Mouse (Mus musculus) midbrain, embryonic 10.5 days (tissue): ENCODE results near the gene Prkag2. TPM values are rescaled to one million over a fixed set of nuclear protein-coding genes. Genes with fewer than 3 reads are reported as not detected.
A peak's percentile ranks its signal among the peaks of the same experiment; 100 is the strongest.
"Not testable (repeated sequence)": the region's sequence is repeated elsewhere in the genome, so short reads cannot be mapped to it uniquely, and the experiment has no call there.

Experiments
- DNase-seq: peaks from one replicate; pipeline ENCODE4 v3.0.0-alpha.2; 2017; ENCODE audit warnings: low spot score
- H3K27ac ChIP-seq: fragments of 300-500 bp; sonication (generic); replicated peaks from 2 replicates; pipeline ENCODE4 v1.5.1; 2016; ENCODE audit warnings: mild to moderate bottlenecking
- H3K27me3 ChIP-seq: fragments of 300-500 bp; sonication (generic); 2 replicates; pipeline ENCODE4 v1.6.1; 2016; ENCODE audit warnings: low read depth, mild to moderate bottlenecking; ENCODE audit not compliant: poor library complexity, severe bottlenecking
- H3K36me3 ChIP-seq: fragments of 300-500 bp; sonication (generic); 2 replicates; pipeline ENCODE4 v1.6.1; 2016; ENCODE audit warnings: mild to moderate bottlenecking, moderate library complexity
- H3K4me1 ChIP-seq: fragments of 300-500 bp; sonication (generic); 2 replicates; pipeline ENCODE4 v1.6.1; 2016
- H3K4me3 ChIP-seq: fragments of 300-500 bp; sonication (generic); 2 replicates; pipeline ENCODE4 v1.5.1; 2016; ENCODE audit warnings: mild to moderate bottlenecking, moderate library complexity
- H3K9me3 ChIP-seq: fragments of 300-500 bp; sonication (generic); replicated peaks from 2 replicates; pipeline ENCODE4 v1.6.1; 2016; ENCODE audit warnings: mild to moderate bottlenecking
- WGBS: fragments of 180-500 bp; shearing (Covaris S2); methylation state at CpG from one replicate; pipeline ENCODE4 v1.1.7; 2016; 5-methylcytosine and 5-hydroxymethylcytosine counted together
- polyA plus RNA-seq: library from polyadenylated mRNA; unstranded; fragments of >200 nt; fragmentation: Nextera tagmentation; extraction: Ambion mirVana; gene quantifications from 2 replicates; pipeline ENCODE4 v1.2.1, GENCODE M21; 2016

Prkag2 gene
- polyA plus RNA-seq, 1 experiment from 2014 or later: 48.7 TPM

DNA sequence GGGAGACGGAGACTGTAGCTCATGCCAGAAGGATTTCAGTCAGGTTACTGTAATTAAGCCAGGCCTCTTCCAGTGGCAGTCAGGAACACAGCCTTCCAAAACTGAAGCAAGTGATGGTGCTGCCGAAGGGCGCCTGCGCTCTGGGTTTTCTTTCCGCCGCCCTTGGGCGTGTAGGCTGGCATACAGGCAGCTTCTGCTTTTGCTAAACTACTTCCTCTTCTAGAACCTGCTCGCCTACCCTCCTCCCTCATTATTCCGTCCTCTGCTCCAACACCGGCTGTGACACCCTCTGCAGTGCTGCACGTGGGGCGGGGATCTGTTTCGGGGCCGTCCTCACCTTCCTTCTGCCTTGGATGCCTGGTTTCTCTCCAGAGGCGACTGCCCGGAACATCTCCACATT lies 18.9 kb downstream of the Prkag2 start:
- WGBS: 76% methylated on average over 16 of the region's 16 CpGs

DNA sequence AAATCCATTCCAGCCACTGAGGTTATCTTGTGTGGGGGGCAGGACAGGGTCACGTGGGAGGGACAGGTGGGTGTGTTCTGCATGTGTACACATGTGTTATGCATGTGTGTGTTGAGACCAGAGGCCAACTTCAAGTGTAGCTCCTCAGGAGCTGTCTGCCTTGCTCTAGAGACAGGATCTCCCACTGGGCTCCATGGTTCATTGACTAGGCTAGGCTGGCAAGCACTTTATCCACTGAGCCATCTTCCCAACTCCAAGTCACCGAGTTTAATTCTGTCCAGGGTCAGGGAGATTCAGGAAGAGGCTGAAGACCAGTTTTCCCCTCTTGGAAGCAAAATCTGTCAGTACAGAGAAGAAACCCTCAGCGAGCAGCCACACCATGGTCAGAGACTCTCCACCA lies 19.4 kb downstream of the Prkag2 start:
- WGBS: 81% methylated on average over 3 of the region's 3 CpGs
- Histone ChIP-seq H3K27me3 (no peaks in the 10 kb centered on the region), H3K36me3 (no peaks in the 10 kb centered on the region), H3K9me3 (no peaks in the 10 kb centered on the region), H3K27ac (no peak overlapping the region), H3K4me3 (no peak overlapping the region), H3K4me1 (peaks cover 5% of the 10 kb centered on the region; the same call in 1 of the 2 replicates)
- no peak for DNase-seq

More for the DNA sequence above, 18.9 kb downstream of the Prkag2 start:
- H3K27ac ChIP-seq: no peak overlapping the region
- H3K9me3 ChIP-seq: no peaks in the 10 kb centered on the region
- no peaks in the 10 kb centered on the region for H3K27me3 ChIP-seq
- H3K36me3 ChIP-seq: no peaks in the 10 kb centered on the region
- DNase-seq: no peak
- no peak overlapping the region for H3K4me3 ChIP-seq
- peaks cover 5% of the 10 kb centered on the region; the same call in 1 of the 2 replicates for H3K4me1 ChIP-seq

DNA sequence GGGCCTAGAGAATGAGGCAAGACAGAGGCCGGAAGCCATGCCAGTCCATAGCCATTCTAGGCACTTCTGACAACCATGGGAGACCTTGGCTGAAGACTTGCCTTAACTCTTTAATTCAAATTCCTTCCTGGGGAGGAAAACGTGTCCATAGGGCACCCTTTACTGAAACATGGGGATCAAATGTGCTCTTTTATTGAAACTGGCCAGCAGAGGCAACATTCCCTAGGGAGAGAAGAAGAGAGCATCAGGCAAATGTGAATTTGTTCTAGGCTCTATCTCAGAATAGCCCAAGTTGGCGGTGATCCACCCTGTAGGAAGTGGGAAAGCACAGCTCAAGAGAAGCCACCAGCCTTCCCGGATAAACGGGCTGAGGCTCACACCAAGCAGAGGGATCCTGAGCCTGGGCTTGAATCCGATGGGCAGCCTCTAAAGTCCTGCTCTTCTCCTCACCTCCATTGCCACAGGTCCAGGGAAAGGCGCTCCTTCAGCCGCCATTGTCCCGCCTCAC lies 19.9 kb downstream of the Prkag2 start:
- DNase-seq: no peak
- H3K27ac ChIP-seq: no peak overlapping the region

DNA sequence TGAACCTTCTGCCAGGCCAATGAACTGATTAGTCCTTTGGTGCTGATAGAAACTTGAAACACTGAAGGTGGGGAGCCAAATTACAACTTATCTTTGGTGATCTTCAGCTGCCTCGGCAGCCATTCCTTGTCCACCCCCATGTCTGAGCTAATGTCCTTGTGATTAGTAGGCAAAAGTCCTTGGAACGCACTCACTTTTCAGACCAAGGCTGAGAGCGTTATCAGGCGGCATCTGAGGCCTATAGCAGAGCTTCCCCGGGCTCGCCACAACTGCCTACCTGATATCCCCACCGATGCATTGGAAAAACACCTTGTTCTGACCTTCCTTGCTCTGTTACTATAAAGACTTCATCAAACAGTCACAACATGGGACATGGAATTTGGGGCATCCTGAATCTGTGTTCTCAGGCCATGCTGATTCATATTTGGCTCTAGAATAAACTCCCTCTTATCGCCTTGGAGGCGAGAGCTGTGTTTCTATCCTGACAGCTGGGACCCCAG lies 20.6 kb downstream of the Prkag2 start:
- WGBS: 93% methylated on average over 9 of the region's 9 CpGs
- no peak for DNase-seq
- no peak overlapping the region for H3K27ac ChIP-seq

More for the DNA sequence above, 19.9 kb downstream of the Prkag2 start:
- Histone ChIP-seq H3K36me3 (no peaks in the 10 kb centered on the region), H3K4me1 (peaks cover 5% of the 10 kb centered on the region; the same call in 1 of the 2 replicates), H3K9me3 (no peaks in the 10 kb centered on the region), H3K27me3 (no peaks in the 10 kb centered on the region), H3K4me3 (no peak overlapping the region)
- WGBS: 96% methylated on average over 9 of the region's 9 CpGs

DNA sequence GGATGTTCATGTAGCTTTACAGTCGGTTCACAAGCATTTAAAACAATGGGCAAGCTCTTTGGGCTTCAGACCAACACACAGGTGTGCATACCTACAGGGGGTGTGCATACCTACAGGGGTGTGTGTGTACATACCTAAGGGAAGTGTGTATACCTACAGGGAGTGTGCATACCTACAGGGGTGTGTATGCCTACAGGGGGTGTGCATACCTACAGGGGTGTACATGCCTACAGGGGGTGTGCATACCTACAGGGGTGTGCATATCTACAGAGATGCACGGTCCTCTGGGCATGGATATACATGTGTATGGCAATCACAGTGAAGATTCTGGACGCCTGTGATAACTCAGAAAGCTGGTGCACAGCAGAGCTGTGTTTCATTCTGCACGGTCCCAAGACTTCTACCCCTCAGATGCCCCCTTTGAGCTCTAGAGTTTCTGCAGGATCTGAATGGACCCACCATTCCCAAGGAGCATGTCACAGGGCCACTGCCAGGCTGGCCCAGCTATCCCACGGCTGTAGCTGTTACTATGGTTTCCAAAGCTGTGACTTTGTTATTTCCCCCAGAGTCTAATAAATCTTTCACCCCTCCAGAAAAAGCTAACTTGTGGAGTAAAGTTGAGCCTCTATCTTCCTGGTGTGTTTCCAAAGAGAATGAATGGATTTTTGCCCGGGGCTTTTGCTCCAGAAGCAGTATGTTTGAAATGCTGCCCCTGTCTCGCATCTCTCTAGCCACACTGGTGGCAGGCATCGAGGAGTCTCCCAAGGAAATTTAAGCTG lies 22.4 kb downstream of the Prkag2 start:
- Histone ChIP-seq H3K4me1 (peaks cover 5% of the 10 kb centered on the region; the same call in 1 of the 2 replicates), H3K27me3 (no peaks in the 10 kb centered on the region), H3K4me3 (no peak overlapping the region), H3K27ac (0 out of 2 replicates have a peak overlapping the region, but pooled peaks have one; percentile 17), H3K9me3 (no peaks in the 10 kb centered on the region), H3K36me3 (no peaks in the 10 kb centered on the region)
- WGBS: 77% methylated on average over 8 of the region's 8 CpGs
- DNase-seq: no peak

More for the DNA sequence above, 20.6 kb downstream of the Prkag2 start:
- no peak overlapping the region for H3K4me3 ChIP-seq
- H3K4me1 ChIP-seq: peaks cover 5% of the 10 kb centered on the region; the same call in 1 of the 2 replicates
- no peaks in the 10 kb centered on the region for H3K36me3 ChIP-seq
- no peaks in the 10 kb centered on the region for H3K9me3 ChIP-seq
- no peaks in the 10 kb centered on the region for H3K27me3 ChIP-seq

DNA sequence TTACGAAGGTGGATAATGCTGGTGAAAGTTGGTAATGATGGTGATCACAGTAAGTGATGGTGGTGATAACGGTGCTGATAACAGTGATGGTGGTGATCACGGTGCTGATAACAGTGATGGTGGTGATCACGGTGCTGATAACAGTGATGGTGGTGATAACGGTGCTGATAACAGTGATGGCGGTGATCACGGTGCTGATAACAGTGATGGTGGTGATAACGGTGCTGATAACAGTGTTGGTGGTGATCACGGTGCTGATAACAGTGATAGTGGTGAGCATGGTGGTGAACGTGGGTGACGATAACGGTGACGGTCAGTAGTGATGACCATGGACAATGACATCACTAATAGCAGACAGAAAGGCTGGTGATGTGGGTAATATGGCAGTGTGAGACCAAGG lies 23.2 kb downstream of the Prkag2 start:
- H3K4me3 ChIP-seq, H3K4me1 ChIP-seq, H3K27me3 ChIP-seq, H3K9me3 ChIP-seq, DNase-seq, H3K36me3 ChIP-seq, H3K27ac ChIP-seq: not testable (repeated sequence)
- 97% methylated on average over 13 of the region's 13 CpGs for WGBS

DNA sequence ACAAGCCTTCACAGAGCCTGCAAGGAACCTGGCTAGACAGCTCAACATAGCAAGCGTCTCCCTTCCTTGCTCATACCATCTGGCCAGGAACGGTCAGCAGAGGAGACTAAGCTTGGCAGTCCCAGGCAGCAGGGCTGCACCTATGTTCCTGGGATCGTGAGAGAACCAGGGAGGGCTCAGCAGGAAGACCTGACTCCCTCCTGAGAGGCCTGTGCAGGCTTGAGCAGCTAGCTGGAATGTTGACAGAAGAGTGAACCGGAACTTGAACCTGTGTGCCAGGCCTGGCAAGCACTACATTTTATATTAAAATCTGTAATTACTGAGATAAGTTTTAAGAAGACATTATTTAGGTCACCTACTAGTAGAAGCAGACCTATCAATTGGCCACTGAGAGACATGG lies 24.8 kb downstream of the Prkag2 start:
- Histone ChIP-seq H3K4me1 (peaks cover 5% of the 10 kb centered on the region; the same call in 1 of the 2 replicates), H3K27me3 (no peaks in the 10 kb centered on the region), H3K4me3 (no peak overlapping the region), H3K27ac (no peak overlapping the region), H3K36me3 (no peaks in the 10 kb centered on the region), H3K9me3 (no peaks in the 10 kb centered on the region)
- 87% methylated on average over 4 of the region's 4 CpGs for WGBS
- no peak for DNase-seq

DNA sequence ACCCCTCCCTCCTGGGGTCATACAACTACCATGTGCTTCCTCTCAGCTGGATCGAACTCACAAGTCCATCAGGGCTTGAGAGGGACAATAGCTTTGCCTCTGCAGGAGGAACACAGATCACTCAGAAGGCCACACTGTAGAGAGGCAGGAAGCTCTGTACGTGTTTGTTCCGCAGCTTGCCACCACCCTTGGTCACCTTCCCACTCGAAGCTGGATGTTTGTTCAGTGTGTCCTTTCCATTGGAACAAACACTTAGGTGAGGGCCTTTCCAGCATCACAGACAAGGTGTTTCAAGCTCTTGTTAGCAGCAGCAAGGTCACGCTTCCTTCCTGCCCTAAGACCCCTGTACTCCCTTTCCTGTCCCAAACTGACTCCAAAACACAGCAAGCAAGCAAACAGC lies 30.6 kb downstream of the Prkag2 start:
- DNase-seq: no peak
- peaks cover 16% of the 10 kb centered on the region for H3K4me1 ChIP-seq
- 75% methylated on average over 5 of the region's 5 CpGs for WGBS

DNA sequence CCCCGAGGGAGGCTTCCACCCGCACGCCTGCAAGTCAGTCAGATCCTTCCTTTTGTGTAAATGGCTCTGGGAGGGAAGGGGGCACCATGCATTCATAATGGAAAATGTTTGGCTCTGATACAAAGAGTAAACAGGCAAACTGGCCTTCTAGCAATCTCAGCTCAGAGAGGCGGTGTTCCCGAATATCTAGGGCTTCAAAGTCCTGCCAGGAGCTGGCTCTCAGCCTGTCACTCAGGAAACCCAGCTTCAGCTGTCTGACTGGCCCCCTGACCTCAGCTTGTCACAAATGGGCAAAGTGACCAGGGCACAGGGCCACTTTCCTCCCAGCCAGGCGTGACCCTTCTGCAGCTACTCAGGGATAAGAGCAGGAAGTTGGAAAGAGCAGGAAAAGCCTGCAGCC lies 33.3 kb downstream of the Prkag2 start:
- H3K27me3 ChIP-seq: no peaks in the 10 kb centered on the region
- WGBS: 66% methylated on average over 6 of the region's 6 CpGs

More for the DNA sequence above, 30.6 kb downstream of the Prkag2 start:
- Histone ChIP-seq H3K9me3 (no peaks in the 10 kb centered on the region), H3K4me3 (no peak overlapping the region), H3K27ac (no peak overlapping the region), H3K27me3 (no peaks in the 10 kb centered on the region), H3K36me3 (no peaks in the 10 kb centered on the region)

DNA sequence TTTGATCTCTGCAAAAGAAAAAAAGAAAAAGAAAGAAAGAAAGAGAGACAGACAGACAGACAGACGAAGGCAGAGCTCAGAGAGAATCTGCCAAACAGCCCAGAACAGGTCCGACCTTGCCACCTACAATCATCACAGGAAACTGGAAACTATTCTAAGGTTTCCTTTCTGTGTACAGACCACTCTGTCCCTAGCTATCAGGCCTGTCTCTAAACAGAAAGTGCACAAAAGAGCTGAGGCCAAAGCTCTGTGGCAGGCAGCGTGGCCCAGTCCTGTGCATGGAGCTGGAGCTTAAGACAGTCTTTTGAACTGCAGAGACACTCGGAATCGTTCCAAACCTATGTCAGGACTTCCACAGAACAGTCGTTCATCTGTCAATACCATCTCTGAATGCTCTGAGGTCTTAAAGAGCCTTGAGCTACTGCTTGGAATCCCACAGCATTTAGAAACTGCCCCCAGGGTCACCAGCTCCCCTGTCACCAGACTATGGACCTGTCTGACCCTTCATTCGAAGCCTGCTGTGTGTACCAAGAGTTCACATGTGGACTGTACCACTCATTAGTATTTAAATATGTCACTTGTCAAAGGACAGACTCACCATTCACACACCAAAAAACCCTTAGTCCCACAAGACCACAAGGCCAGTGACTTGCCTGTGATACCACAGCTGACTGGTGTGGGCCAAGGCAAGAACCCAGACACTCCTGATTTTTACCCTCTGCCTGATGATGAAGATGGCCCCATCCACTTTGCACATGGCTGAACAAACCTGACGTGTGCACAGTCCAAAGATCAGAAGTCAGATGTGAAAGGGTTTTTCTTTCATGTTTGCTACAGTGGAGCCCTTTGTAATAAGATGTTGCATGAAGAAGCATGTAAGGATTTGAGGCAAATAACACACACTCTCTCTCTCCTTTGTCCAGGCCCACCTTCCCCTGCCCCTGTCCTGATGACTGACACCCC lies 35.9 kb downstream of the Prkag2 start:
- 69% methylated on average over 8 of the region's 8 CpGs for WGBS

More for the DNA sequence above, 33.3 kb downstream of the Prkag2 start:
- H3K9me3 ChIP-seq: no peaks in the 10 kb centered on the region
- no peaks in the 10 kb centered on the region for H3K36me3 ChIP-seq
- no peak for DNase-seq
- H3K27ac ChIP-seq: no peak overlapping the region
- H3K4me3 ChIP-seq: no peak overlapping the region
- H3K4me1 ChIP-seq: peaks cover 36% of the 10 kb centered on the region

DNA sequence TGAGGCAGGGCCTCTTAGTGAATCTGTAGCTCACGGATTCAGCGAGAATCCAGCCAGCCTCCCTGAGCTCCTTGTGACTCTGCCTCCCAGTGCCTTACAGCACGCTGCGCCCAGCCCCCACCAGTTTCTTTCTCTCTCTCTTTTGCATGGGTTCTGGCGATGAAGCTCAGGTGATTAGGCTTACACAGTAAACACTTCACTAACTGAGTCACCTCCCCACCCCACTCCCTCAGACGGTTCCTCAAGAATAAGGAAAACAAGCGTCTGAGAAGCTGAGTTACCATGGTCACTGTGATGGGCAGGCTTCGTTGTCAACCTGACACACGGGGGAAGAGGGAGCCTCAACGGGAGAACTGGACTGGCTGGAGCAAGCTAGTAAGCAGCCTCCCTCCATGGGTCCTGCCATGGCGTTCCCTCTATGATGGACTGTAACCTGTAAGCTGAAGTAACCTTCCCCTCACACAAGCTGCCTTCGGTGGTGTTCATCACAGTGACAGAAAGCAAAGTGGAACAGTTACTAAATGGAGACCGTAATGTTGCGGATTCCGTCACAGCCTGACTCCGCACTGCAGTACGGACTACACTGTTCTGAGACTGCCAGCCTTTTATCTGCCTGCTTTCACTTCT lies 37.8 kb downstream of the Prkag2 start:
- no peaks in the 10 kb centered on the region for H3K36me3 ChIP-seq
- H3K4me1 ChIP-seq: peaks cover 60% of the 10 kb centered on the region
- no peak overlapping the region for H3K27ac ChIP-seq
- no peak for DNase-seq
- no peak overlapping the region for H3K4me3 ChIP-seq
- WGBS: 41% methylated on average over 17 of the region's 17 CpGs
- H3K9me3 ChIP-seq: no peaks in the 10 kb centered on the region
- peaks cover 44% of the 10 kb centered on the region for H3K27me3 ChIP-seq

More for the DNA sequence above, 35.9 kb downstream of the Prkag2 start:
- peaks cover 26% of the 10 kb centered on the region for H3K27me3 ChIP-seq
- no peak overlapping the region for H3K4me3 ChIP-seq
- H3K9me3 ChIP-seq: no peaks in the 10 kb centered on the region
- H3K4me1 ChIP-seq: peaks cover 40% of the 10 kb centered on the region
- H3K36me3 ChIP-seq: no peaks in the 10 kb centered on the region
- DNase-seq: no peak
- H3K27ac ChIP-seq: no peak overlapping the region
